Mouse (Mus musculus) heart, embryonic 14.5 days (tissue): ENCODE measurements at regions not wholly inside any gene's neighbourhood (a gene's known extent, or its start where the extent isn't known, plus 50 kb on each side); places are given as distances from the start of the nearest gene placed in this dataset.

Source experiments
- ATAC-seq: fragments of 200-750 bp; cut with Nextera tagmentation; 2 replicates; pipeline ENCODE4 v1.8.0; 2017; ENCODE audit warnings: low read depth, moderate TSS enrichment; ENCODE audit not compliant: insufficient number of reproducible peaks, insufficient read depth, low FRiP score
- H3K27ac ChIP-seq, 2 experiments: fragments of 200-500 bp in 1 of 2; fragments of 300-500 bp in 1 of 2; sonication (generic) in 1 of 2; replicated peaks in 1 of 2; 2 replicates each; pipeline ENCODE4 v1.5.1; 2012 to 2014; ENCODE audit warnings: low read depth in 2 of 2, low read length in 2 of 2, control low read depth in 1 of 2, mild to moderate bottlenecking in 1 of 2, mixed read lengths in 1 of 2; ENCODE audit not compliant: control insufficient read depth in 1 of 2, insufficient read depth in 1 of 2
- H3K27me3 ChIP-seq: fragments of 300-500 bp; sonication (generic); 2 replicates; pipeline ENCODE4 v1.6.1; 2014; ENCODE audit warnings: mild to moderate bottlenecking, low read length, control low read depth; ENCODE audit not compliant: control insufficient read depth, insufficient read depth
- H3K36me3 ChIP-seq: fragments of 300-500 bp; sonication (generic); 2 replicates; pipeline ENCODE4 v1.6.1; 2014; ENCODE audit warnings: mild to moderate bottlenecking, control low read depth, low read length, mixed read lengths; ENCODE audit not compliant: control insufficient read depth, insufficient read depth
- H3K4me1 ChIP-seq, 2 experiments: fragments of 200-500 bp in 1 of 2; fragments of 300-500 bp in 1 of 2; sonication (generic) in 1 of 2; 2 replicates each; pipeline ENCODE4 v1.6.1; 2012 to 2014; ENCODE audit warnings: low read length in 2 of 2, control low read depth in 1 of 2, mixed read lengths in 1 of 2; ENCODE audit not compliant: control insufficient read depth in 2 of 2, insufficient read depth in 2 of 2
- H3K4me2 ChIP-seq: fragments of 300-500 bp; sonication (generic); 2 replicates; pipeline ENCODE4 v1.6.1; 2014; ENCODE audit warnings: mild to moderate bottlenecking, low read length
- H3K4me3 ChIP-seq, 2 experiments: fragments of 200-500 bp in 1 of 2; fragments of 300-500 bp in 1 of 2; sonication (generic) in 1 of 2; 2 replicates each; pipeline ENCODE4 v1.5.1; 2012 to 2014; ENCODE audit warnings: low read length in 2 of 2, mild to moderate bottlenecking in 2 of 2, control low read depth in 1 of 2, low read depth in 1 of 2, moderate library complexity in 1 of 2; ENCODE audit not compliant: control insufficient read depth in 1 of 2, insufficient read depth in 1 of 2
- H3K9ac ChIP-seq: fragments of 300-500 bp; sonication (generic); 2 replicates; pipeline ENCODE4 v1.6.1; 2014; ENCODE audit warnings: mild to moderate bottlenecking, low read length
- H3K9me3 ChIP-seq: fragments of 300-500 bp; sonication (generic); 2 replicates; pipeline ENCODE4 v1.6.1; 2016; ENCODE audit warnings: low read length, control low read depth; ENCODE audit not compliant: control insufficient read depth
- WGBS: fragments of 180-500 bp; shearing (Covaris S2); extraction: QIAGEN DNeasy Blood & Tissue Kit; methylation state at CpG from one replicate; pipeline ENCODE4 v1.1.7; 2014; 5-methylcytosine and 5-hydroxymethylcytosine counted together

- Histone ChIP-seq H3K27me3 (no peaks in the 10 kb centered on the region), H3K36me3 (no peaks in the 10 kb centered on the region), H3K9ac (no peak overlapping the region), H3K9me3 (no peaks in the 10 kb centered on the region), H3K27ac (no peak overlapping the region), H3K4me1 (no peaks in the 10 kb centered on the region), H3K4me2 (no peak overlapping the region), H3K4me3 (no peak overlapping the region)
- no peak for ATAC-seq
These were observed 749.6 kb upstream of the Pabpc4l start for GRCm38 (mm10) chr3:47197584-47197983.

- no peak overlapping the region for H3K27ac ChIP-seq
- H3K4me2 ChIP-seq = no peak overlapping the region
- no peak for ATAC-seq
- H3K9ac ChIP-seq = no peak overlapping the region
- H3K36me3 ChIP-seq = no peaks in the 10 kb centered on the region
- no peak overlapping the region for H3K4me3 ChIP-seq
- no peaks in the 10 kb centered on the region for H3K9me3 ChIP-seq
- WGBS = 77% methylated on average over 3 of the region's 3 CpGs
- no peaks in the 10 kb centered on the region for H3K27me3 ChIP-seq
- H3K4me1 ChIP-seq = no peaks in the 10 kb centered on the region
These were observed 736.2 kb upstream of the Pabpc4l start for GRCm38 (mm10) chr3:47184226-47184625.

- Histone ChIP-seq H3K27me3 (no peaks in the 10 kb centered on the region), H3K4me2 (no peak overlapping the region)
- 67% methylated on average over 2 of the region's 2 CpGs for WGBS
These were observed 734.7 kb upstream of the Pabpc4l start for GRCm38 (mm10) chr3:47182762-47183161.

GRCm38 (mm10) chr3:47180377-47180776, 732.4 kb upstream of the Pabpc4l start:
- Histone ChIP-seq H3K9me3 (no peaks in the 10 kb centered on the region), H3K27ac (no peak overlapping the region), H3K36me3 (no peaks in the 10 kb centered on the region), H3K4me1 (no peaks in the 10 kb centered on the region), H3K4me3 (no peak overlapping the region), H3K9ac (no peak overlapping the region), H3K27me3 (no peaks in the 10 kb centered on the region), H3K4me2 (no peak overlapping the region)
- ATAC-seq = no peak
- 58% methylated on average over 1 of the region's 1 CpGs for whole genome bisulfite sequencing

More at GRCm38 (mm10) chr3:47182762-47183161, 734.7 kb upstream of the Pabpc4l start:
- Histone ChIP-seq H3K27ac (no peak overlapping the region), H3K4me3 (no peak overlapping the region), H3K36me3 (no peaks in the 10 kb centered on the region), H3K4me1 (no peaks in the 10 kb centered on the region), H3K9ac (no peak overlapping the region), H3K9me3 (no peaks in the 10 kb centered on the region)
- ATAC-seq = no peak
